Mouse (Mus musculus) ovary, postnatal 14 days (tissue): Measurements from ENCODE around the gene AA467197.
A peak's percentile ranks its signal among the peaks of the same experiment; 100 is the strongest.

Experiments
- DNase-seq: peaks from one replicate; pipeline ENCODE4 v3.0.0; 2022; ENCODE audit warnings: low spot score

The AA467197 gene

DNA sequence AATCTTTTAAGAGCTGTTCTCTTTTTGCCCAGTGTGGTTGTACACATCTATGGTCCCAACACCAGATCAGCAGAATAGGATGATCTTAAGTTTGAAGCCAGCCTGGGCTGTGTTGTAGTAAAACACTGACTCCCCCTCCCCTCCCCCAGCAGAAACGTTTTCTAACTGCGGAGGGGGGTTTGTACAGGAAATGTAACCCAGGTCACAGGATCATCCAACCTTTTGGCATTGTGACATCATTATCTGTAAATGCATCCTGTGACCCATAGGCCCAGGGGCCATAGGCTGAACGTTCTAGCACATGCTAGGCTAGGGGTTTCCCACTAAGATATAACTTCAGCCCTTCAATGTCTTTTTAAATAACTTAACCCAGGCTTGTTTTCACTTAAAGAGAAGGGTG, at the start of gene AA467197:
Gene AA467197 (plus strand): TSS at position 301 of the 400 bp plus-strand sequence.
- no peak for DNase-seq

DNA sequence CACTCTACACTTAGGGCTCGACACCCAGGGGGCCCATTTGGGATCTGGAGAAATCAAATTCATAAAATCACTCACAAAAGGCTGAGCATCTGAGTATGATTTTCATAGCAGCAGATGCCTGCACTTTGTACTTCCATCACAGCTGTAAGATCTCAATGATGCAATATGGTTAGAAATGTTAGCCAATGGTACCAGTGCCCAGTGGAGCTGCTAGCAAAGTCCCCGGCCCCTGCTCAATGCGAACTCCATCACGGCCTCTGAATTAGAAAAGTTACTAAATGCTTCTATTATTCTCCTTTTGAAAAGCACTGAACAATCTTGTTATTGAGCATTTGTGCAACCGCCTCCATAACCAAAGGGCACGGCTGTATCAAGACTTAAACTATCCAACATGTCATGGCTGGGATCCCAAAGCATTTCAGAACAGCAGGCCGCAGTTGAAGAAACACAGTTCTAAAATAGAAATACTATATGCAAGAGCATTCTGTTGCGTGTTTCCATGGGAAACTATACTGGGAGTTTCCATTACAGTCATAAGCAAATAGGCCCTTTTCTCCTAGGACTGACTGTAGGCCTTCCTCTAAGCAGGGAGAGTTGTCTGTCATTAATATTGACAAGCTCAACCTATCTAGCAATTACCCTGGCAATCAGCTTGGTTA, 48.8 kb upstream of the AA467197 start:
- DNase-seq: no peak

DNA sequence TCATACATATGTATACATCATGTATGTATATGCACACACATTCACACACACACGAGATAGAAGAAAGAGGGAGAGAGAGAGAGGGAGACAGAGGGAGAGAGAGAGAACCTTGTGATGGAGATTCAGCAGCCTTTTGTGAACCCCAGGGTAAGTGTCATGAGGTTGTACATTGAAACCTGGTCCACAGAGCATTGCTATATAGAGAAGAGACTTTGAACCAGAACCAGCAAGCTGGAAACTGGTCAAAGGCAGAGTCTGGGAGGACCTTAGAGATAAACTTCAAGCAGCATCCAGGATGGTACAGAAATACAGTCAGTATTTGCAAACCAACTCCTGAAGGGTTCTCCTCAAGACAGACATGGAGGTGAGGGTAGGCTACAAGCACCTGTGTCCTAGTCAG, 46.4 kb upstream of the AA467197 start:
- no peak for DNase-seq

DNA sequence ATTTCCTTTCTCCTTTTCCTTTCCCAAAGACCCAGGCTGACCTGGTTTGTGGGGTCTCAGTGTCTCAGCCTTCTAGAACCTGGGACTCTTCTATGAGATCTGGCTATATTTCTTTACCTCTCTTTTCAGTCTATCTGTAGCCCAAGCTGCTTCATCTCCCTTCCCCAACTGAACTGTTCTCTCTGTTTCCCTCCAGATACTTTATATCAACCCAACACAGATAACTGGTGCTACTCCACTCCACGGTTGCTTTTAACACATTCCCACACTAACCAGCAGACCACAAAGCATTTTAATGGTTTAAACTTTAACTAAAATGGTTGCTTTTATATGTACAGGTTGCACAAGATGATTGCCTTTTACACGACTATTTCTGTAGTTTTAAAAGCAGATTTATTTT, 45.6 kb upstream of the AA467197 start:
- no peak for DNase-seq

DNA sequence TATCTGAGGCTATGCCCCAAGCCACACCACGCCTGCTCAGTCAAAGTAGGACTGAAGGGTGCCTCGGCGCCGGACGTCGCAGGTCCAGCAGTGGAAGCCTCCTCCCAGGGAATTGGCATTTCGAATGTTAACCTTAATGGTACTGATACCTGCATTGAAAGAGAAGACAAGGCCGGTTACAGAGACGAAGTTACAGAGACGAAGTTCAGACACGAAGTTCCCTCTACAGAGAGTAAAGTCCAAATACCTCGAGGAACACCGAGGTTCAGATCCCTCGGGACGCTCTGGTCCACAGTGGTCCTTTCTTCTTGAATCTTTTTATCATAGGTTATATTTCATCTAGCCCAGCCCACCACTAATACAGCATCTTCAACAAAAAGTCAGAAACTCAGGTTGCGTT, 41.3 kb upstream of the AA467197 start:
- no peak for DNase-seq

DNA sequence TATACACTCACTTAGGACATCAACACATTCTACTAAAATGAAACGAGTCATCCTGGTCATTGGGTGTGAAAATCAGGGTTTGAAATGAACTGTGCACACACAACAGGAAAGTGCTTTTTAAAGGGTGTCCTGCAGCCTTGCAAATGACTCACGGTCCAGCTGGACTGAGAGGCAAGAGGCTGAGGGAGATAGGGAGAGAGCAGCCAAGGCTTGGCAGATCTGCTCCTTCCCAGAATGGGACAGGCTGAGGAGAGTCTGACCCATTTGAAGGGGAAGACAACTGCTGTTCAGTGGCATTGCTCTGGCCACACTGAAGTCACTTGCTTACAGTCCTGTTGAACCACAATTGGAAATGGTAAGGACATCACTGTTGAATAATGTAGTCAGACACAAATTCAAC, 37.0 kb upstream of the AA467197 start:
- no peak for DNase-seq

DNA sequence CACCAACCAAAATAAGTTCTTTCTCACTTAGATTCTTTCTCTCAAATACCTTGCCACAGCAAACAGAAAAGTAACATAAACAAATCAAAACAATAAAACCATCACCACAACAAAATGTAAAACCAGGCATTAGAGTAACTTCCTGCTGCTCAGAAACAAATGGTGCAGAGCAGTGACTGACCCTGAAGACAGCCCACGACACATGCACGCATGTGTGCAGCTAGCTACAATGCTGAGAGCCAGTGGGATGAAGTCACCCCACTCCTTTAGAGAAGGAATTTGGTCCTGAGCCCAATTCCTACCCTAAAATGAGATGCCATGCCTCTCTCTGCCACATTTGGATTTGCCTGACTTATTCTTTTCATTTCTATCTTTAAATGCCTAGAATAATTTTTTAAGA, 35.4 kb upstream of the AA467197 start:
- no peak for DNase-seq

DNA sequence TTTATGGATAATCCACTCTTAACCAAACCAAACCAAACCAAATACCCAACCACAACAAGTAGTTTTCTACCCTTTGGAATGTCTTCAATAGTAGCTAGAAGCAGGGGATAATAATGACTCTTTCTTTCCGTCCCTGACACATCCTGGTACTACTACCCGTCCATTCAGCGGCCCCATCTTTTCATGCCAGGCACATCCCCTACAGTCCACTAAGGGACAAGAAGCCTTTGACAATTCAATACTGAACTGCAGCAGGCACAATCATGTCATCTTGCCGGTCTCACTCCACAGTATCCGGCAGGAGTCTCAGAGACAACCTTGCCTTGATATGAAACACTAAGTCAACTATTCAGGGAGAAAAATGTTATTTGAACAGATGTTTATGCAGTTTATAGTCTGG, 31.0 kb upstream of the AA467197 start:
- DNase-seq: no peak

DNA sequence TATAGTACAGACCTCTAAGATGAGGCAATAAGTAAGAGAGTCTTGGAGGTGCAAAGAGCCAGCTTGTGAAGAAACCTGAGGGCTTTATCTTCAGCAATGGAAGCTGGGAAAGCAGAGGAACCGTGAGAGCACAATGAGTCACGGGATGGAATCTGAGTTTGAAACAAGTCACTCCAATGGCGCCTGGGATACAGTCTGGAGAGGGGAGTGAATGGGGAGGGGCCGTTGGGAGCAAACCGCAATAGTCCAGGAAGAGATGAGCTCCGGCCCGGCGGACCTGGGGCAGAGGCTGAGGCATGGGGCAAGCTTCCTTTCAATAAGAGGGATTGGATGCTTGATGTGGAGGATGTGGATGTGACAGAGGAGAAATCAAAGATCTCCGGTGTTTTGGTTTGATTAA, 28.0 kb upstream of the AA467197 start:
- no peak for DNase-seq

DNA sequence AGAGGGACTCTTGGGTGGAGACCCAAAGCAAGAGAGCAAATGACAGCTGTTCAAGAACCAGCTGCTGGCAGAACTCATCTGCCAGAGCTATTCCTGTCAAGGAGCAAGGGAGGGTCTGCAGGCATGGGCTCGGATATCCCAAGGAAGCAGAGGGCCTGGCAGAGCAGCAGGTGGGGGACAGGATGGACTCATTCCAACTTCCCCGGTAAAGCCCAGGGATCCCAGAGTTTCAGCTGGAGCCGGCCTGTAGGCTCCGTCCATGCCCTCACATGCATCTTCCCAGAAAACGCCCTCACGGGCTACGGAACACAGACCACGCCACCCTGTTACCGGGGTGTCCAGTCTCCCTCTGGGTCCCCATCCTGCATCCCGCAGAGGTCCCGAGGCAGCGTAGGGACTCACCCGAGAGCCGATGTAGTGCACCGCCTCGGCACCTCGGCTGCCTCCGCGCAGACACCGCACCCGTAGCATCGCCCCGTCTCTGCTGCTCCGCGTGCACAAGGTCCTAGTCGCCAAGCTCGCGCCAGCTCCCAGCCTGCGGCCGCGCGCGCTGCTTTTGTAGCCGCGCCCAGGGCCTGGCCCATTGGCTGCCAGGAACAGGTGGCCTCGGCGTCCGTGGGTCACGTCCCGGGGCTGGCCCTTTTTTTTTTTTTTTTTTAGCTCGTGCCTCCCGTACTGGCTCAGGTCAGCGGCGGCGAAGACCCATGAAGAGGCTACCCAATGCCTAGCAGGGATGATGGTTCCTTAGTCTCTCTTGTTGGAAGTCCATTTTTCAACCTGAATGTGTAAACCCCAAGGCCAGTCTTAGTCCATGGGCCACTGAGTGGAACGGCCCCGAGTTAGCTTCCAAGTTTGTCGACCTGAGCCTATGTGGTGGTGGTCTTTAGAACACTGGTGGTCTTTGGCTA, 25.8 kb upstream of the AA467197 start, which contains the start of gene Gatm:
Gene Gatm (minus strand): TSS at position 558 of the 908 bp plus-strand sequence.
- DNase-seq: peak; percentile 53

DNA sequence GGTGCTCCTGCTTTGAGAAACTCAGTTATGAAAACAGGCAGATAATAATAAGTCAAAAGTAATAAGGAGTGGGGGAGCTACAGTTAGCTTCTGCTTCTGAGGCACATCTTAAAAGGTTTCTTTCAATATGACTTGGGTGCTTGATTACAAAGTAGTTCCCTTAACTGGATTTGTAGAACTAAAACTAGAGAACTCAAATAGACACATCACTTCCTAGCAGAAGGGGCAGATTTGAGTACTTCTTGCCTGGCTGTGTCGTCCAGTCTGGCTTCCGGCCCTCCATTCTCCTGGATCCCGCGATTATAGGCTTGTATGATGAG, 25.2 kb upstream of the AA467197 start:
- DNase-seq: no peak

DNA sequence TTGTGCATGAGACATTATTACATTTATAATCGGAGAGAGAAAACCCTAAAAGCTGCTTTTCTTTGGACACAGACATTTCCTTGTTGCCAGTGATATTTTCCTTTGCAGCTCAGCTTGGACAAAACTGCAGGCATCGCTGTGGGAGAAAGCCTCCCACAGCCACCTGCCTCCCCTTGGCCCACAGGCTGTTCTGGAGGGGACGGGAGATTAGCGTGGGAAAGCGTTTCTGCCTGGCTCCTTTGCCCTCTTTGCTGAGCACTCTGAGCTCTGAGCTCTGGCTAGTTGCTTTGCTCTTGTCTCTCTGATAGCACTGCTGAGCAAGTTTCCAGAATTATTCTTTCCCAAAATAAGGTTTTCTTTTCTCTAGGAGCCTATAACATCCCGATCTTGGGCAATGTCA, 20.5 kb upstream of the AA467197 start:
- DNase-seq: no peak

DNA sequence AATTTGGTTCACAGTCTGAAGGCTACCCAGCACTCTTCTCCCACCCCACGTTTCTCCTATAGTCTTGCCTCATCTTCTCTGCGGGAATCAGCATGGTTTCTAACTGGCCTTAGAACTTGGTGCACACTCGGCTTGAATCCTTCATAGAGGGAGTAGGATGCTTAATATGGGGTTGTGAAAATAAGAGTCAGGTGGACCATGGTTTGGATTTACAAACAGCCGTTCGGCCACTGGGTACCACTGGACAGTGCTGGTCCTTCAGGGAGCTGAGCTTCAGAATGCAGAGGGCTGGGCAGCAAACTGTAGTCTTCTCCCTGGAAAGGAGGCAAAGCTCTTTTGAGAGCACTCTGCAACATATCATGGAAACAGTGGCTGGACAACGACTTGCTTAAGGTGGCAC, 19.0 kb upstream of the AA467197 start:
- DNase-seq: no peak

DNA sequence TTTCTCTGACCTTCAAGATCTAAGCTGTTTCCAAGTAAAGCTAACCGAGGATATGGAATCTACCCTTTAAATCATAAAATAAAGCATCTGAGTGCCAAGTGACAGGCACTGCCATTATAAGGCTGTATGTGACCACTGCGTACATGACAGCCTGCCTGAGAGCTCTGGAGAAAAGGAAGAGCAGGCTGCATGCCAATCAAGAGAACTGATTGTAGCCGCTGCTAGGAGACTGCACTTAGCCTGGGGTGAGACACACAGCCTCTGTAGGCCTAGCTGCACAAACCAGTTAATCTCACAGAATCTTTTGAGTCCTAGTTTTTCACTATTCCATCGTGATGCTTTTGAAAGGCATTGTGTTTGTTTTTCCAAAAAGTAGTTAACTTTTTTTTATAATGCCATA, 18.1 kb upstream of the AA467197 start:
- DNase-seq: no peak

DNA sequence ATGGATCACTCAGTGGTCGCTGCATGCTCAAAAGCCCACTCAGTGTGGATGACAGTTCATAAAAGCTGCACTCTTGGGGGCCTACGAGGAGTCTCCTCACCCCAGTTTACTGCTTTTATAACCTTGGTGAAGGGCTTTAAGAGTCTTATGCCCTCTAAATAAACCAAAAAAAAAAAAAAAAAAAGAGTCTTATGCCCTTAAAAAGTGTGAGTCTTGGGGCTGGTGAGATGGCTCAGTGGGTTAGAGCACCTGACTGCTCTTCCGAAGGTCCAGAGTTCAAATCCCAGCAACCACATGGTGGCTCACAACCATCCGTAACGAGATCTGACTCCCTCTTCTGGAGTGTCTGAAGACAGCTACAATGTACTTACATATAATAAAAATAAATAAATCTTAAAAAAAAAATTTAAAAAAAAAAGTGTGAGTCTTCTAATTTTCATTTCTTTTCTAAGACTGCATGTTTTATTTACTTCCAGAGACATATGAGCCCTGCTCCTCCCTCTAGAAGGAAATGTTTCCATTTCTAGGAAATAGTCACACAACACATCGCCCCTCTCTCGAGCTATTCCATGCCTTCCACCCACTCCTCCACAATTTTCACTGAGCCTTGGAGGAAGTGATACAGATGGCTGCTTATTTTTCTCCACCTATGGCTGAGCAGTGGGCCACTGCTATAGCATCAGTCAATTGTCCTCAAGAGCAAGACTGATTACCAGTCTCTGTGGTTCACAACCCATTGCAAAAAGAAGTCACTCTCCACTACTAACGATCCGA, 15.3 kb upstream of the AA467197 start:
- no peak for DNase-seq

DNA sequence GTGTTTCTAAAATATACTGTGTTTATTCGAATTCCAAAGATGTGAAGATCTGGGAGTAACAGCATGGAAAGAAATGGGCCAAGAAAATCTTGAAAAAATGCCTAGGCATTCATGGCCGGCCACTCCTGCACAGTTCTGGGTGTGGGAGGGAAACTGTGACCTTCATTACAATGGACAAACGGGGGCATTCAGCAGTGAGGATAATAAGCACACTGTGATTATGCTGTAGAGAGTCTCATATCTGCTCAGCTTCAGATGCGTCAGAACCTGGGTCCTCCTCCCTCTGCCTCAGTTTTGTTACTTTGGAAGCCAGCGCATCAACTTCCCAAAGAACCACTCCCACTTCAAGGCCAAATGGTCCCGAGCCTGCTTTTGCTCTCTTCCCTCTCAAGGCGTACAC, 10.9 kb upstream of the AA467197 start:
- peak; percentile 11 for DNase-seq

DNA sequence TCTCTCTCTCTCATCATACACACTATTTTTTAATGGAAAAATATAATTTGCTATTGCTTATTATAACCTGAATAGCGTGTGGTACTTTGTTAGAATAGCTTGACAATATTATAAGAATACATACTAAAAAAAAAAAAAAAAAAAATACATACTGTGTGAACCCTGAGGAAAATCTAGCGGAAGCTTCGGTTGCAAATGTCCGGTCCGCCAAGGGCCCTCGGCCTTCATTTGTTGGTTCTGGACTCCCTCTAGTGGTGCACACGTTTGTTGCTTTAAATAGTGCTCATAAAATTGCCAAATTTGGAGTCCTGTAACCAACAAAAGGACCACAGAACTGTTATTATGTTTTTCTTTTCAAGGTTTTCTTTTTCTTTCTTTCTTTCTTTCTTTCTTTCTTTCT, 7.8 kb upstream of the AA467197 start:
- peak; percentile 70 for DNase-seq

DNA sequence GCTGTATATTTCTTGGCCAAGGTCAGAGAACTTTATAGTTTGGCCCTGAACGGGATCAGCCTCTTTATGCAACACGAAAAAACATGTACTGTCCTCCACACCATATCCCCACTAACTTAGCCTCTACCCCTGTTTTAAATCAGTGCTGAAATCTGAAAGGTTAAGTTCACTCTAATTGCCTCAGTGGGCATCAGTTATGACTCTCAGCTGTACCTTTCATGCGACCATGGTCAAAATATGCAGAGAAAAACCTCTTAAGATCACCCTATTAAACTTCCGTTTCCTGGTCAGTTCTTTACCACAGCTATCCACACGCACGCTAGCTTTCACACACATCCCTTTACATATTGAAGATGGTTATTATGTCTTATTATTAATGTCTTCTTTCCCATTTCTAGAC, 6.9 kb upstream of the AA467197 start:
- DNase-seq: no peak

DNA sequence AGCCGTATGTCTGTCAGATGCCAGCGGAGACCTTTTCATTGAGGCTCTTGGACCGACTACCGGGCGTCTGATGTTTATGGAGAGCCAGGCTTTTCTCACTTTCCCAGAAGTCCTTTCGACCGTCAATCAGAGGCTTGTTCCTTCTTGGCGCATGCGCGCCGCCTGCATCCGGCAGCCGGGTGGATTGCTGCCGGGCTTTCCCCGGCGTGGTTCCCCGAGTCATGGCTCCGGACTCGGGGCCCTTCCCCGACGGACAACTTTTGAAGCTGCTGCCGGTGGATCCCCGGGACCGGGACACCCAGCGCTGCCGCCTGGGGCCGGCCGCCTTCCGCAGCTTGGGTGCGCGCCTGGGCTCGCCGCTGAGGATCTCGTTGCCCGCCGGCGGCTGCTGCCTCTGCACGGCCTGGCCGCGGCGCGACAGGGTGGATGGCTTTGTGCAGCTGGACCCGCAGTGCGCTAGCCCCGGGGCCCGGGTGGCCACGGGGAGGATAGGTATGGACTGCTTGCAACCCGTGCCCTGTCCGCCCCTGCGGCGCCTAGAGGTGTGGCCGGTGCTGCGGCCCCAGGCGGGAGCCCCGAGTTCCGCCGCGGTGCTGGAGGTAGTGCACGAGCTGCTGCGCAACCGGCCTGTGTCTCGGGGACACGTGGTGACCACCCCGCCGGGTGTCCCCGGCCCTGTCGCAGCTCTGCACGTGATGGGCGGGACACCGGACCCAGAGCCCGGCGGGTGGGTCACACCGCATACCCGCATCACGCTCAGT, 6.1 kb upstream of the AA467197 start:
- peak; percentile 75 for DNase-seq

DNA sequence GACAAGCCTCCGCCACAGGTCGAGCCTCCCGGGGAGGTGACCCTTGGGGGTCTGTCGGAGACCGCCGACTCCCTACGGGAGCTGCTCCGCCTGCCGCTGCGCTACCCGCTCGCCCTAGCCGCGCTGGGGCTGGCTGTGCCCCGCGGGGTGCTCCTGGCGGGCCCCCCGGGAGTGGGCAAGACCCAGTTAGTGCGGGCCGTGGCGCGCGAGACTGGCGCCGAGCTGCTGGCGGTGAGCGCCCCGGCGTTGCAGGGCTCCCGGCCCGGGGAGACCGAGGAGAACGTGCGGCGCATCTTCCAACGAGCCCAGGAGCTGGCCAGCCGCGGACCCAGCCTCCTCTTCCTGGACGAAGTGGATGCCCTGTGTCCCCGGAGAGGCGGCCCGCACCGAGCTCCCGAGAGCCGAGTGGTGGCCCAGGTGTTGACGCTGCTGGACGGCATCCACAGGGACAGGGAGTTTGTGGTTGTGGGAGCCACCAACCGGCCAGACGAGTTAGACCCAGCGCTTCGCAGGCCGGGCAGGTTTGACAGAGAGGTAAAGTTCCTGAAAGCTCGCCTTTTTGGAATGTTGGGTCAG, 5.5 kb upstream of the AA467197 start:
- peak; percentile 41 for DNase-seq

DNA sequence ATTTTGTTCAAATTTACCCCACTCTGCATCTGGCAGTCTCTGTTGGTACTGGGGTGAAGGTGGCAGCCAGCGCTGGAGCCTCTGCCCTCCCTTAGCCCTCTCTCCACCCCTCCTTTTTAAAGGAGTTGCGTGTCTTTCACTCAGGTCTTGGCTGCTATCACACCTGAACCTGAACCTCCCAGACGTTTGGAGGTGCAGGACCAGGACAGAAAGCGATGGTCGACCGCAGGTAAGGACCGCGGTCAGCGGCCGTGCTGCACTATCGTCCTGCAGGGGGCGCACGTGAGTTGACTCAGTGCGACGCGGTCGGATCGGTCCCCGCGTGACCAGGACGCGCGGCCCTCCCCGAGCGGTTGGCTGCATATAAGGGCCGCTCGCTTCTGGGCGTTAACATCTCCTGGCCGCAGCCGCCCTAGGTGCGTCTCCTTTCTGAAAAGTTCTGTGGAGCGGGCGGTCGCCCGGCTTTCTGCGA, 776 bp downstream of the AA467197 start:
- DNase-seq: peak; percentile 55

DNA sequence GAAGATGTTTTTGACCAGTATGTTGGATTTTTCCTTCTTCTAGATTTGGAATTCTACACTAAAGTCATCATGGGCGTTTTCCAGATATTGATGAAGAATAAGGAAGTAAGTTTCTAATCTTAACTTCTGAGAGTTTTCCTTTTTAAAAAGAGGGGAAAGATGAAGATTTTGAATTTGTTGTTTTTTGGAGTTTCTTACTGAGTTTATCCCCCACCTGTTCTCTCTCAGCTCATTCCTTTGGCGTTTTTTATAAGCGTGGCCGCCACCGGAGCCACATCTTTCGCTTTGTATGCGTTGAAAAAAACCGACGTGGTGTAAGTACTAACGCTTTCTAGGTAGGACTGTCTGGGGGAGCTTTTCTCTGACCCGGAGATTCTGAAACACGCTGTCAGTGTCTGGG, 1.2 kb downstream of the AA467197 start:
- no peak for DNase-seq
